In genomic region chr1:165754205-165754604, GRCm38 (mm10) we compare ENCODE assay signal across 16 mouse cellular contexts. TPM values are rescaled to one million over a fixed set of nuclear protein-coding genes. Genes with fewer than 3 reads are reported as not detected.
"Had no signal": no experiment of that assay in that cellular context is flagged by ENCODE, and none has a peak within 500 bp of the region (broad histone marks: within the 10 kb centered on the region; RNA-seq: fewer than 3 reads in every experiment).

No protein-coding gene starts in this region.

- H3K27ac ChIP-seq: kidney, postnatal 0 days; limb, embryonic 15.5 days; liver, embryonic 12.5 days; midbrain, embryonic 10.5 days; midbrain, embryonic 15.5 days; neural tube, embryonic 12.5 days had no signal

- H3K4me3 ChIP-seq: limb, embryonic 15.5 days; liver, embryonic 12.5 days; midbrain, embryonic 10.5 days; midbrain, embryonic 15.5 days; neural tube, embryonic 12.5 days had no signal

- H3K27me3 ChIP-seq: limb, embryonic 15.5 days; midbrain, embryonic 15.5 days; neural tube, embryonic 12.5 days had no signal

- H3K36me3 ChIP-seq: limb, embryonic 15.5 days; liver, embryonic 12.5 days; midbrain, embryonic 10.5 days; midbrain, embryonic 15.5 days; neural tube, embryonic 12.5 days had no signal

- H3K9me3 ChIP-seq: limb, embryonic 15.5 days; midbrain, embryonic 10.5 days; midbrain, embryonic 15.5 days; neural tube, embryonic 12.5 days had no signal

- H3K4me2 ChIP-seq: limb, embryonic 15.5 days; liver, embryonic 12.5 days; lung, embryonic 14.5 days; midbrain, embryonic 15.5 days; neural tube, embryonic 12.5 days had no signal

- H3K9ac ChIP-seq: limb, embryonic 15.5 days; liver, embryonic 12.5 days; lung, embryonic 14.5 days; midbrain, embryonic 15.5 days; neural tube, embryonic 12.5 days had no signal

- DNase-seq: kidney, postnatal 36 days; layer of hippocampus, adult 9-11 months; layer of hippocampus, postnatal 36 days; lung, embryonic 14.5 days; lung, postnatal 10 days; lung, postnatal 4 days; thymus, postnatal 36 days had no signal

- ATAC-seq: liver, embryonic 12.5 days; midbrain, embryonic 15.5 days had no signal

- H3K4me1 ChIP-seq: limb, embryonic 15.5 days; midbrain, embryonic 10.5 days; midbrain, embryonic 15.5 days; neural tube, embryonic 12.5 days had no signal

RNA-seq across cellular contexts. Expression of gene Cd247, which starts 34.3 kb away (rescaled TPM):
- total RNA-seq: layer of hippocampus, adult 18-20 months; layer of hippocampus, postnatal 36 days; left cerebral cortex, adult 8-10 months; left cerebral cortex, postnatal 25 days had no signal
